Mouse (Mus musculus) gastrocnemius, postnatal 14 days (tissue): Measurements from ENCODE around the gene Notch3. TPM values are rescaled to one million over a fixed set of nuclear protein-coding genes. Genes with fewer than 3 reads are reported as not detected.
A peak's percentile ranks its signal among the peaks of the same experiment; 100 is the strongest.
"Not testable (repeated sequence)": the region's sequence is repeated elsewhere in the genome, so short reads cannot be mapped to it uniquely, and the experiment has no call there.

Source experiments
- DNase-seq: peaks from one replicate; pipeline ENCODE4 v3.0.0; 2021; ENCODE audit warnings: mixed read lengths
- intact Hi-C: fragments of 180-260 bp; cut with DNase I; formaldehyde crosslinking; loops from one replicate; pipeline ENCODE4 v1.15.1; 2025; ENCODE audit warnings: low total_unique reads
- total RNA-seq, 2 experiments: library from RNA; stranded (reverse); gene quantifications; 2 replicates each; pipeline ENCODE4 v1.2.3; 2021

The Notch3 gene
- total RNA-seq, 2 experiments from 2014 or later = 28.5 to 34.6 TPM

DNA sequence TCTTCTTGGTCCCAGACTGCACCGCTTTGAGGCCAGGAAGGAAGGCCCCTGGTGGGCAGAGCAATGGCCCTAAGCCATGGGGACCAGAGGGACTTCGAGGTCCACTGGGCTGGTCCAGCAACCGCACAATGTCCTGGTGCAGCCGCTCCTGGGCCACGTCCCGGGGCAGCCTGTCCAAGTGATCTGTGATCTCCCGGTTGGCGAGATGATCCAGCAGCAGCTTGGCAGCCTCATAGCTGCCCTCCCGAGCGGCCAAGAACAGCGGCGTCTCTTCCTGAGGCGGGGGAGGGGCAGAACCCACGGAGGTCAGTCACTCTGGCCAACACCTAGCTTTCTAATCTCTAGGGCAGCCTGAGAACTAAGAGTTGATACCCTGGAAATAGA is 44.1 kb downstream of the Notch3 start:
- intact Hi-C loops = no loop called here
- DNase-seq = peak; percentile 77

DNA sequence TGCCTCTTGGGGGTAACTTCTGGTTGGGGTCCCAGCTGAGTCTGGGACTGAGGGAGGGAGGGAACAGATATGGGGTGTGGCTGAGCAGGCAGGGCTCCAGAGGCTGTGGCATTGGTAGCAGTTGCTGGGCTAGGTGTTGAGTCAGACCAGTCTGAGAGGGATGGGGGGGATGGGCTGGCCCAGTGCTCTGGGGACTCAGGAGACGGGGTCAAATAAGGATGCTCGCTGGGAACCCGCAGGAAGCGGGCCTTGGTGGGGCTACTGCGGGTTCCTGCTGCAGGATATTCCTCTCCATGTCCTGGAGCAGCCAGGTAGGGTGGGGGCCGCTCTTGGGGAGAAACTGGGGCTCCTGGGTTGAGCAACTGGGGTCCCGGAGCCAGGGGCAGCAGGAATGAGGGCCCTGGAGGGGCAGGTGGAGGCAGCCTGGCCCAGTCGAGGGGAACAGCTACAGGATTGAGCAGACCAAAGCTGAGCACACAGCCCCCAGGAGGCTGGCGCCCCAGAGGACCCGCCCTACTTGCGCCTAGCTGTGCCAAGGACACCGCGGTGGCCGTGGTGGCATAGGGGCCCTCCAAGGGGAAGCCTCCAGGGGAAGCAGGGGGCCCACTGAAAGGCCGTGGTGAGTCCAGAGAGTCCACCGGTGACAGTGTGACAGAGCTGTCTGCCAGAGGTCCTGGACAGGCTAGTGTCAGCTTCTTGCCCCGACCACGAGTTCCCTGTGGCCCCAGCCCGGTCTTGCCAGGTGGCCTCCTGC is 44.6 kb downstream of the Notch3 start:
- intact Hi-C loops = no loop called here
- peak; percentile 38 for DNase-seq

DNA sequence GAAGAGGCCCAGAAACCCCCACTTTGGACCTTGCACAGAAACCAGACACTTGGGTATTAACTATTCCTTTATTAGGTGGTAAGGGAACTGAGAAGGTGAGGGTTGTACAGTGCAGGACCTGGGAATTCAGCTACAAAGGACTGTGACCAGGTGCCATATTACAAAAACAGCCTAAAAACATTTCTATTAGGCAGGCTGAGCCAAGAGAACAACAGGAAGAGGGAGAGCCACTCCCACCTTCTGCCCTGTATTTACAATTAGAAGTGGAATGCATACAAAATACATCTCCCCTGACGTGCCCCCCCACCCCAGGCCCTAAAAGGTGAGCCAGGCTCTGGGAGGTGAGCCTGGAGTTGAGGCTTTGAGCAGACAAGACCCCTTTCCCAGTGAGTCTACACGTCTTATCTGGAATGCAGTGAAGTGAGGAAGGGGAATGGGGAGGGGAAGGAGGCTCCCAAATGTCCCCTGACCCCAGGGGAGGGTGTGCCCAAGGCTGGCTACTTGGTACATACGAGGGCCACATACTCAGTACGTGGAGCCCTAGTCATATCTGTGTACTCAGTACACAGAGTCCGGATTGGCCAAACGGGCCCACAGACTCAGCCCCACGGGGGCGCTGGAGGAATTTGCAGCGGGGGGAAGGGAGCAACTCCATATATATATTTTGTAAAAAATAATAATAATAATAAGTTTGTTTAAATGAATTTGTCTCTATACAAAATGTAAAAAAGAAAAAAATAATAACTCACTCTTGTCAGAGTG is 45.7 kb downstream of the Notch3 start:
- intact Hi-C loops = no loop called here
- no peak for DNase-seq

DNA sequence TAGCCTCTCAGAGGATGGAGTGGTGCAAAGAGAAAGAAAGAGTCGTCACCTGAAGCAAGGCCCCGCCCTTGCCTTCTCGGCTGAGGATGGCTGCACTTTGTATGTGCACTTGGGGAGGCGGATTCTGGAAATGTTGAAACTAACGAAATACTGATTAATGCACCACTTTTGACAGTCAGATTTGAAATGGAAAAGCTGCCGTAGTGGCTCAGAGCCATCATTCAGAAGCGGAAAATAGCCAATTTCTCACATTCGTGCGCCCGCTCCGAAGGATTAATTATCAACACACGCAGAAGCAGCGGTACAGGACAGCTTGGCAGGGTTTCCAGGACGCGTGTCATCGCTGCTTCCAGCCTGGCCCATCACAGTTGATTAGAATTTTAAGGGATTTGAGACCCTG is 47.5 kb downstream of the Notch3 start:
- DNase-seq = no peak
- intact Hi-C loops = no loop called here

DNA sequence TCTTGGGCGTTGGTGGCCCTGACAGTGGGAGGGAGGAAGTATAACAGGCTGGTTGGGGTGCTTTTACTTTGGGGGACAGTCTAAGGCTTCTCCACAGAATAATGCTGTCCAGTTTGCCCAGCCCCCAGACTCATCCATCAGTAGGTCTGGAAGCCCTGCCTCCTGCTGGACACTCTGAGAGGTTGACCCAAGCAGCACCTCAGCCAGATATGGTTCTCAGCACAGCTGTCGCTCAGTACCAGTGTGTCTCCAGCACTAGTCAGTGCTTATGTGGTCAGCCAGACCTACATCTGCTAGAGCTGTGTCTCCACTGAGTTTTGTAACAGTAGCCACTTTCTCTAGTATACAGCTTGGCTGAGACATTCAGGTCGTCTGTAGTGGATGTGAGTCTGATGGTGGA is 48.2 kb downstream of the Notch3 start:
- intact Hi-C loops = no loop called here
- no peak for DNase-seq

DNA sequence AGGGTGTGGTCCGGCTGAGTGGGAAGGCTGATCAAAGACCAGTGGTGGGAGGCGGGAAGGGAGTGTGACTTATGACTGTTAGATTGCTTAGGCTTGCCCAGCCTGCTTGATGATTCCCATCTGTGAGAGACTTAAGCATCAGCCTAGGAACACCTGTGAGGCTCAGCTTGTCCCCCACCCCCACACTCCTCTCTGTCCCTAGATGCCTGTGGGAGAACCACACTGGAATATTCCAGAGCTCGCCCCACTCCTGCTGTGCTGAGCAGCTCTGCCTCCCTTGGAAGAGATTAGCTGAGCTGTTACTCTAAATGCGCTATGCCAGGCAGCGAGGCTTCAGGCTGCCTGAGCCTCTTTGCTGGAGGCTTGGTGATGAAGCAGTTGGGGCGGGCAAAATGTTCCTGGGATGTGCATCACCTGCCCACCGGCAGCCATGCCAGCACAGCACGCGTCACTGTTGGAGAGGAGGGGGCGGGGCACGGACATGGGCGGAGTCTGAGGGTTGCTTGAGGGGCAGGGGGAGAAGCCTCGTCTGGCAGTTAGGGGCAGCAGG is 48.7 kb downstream of the Notch3 start:
- intact Hi-C loops = not testable (repeated sequence)
- peak; percentile 47 for DNase-seq

DNA sequence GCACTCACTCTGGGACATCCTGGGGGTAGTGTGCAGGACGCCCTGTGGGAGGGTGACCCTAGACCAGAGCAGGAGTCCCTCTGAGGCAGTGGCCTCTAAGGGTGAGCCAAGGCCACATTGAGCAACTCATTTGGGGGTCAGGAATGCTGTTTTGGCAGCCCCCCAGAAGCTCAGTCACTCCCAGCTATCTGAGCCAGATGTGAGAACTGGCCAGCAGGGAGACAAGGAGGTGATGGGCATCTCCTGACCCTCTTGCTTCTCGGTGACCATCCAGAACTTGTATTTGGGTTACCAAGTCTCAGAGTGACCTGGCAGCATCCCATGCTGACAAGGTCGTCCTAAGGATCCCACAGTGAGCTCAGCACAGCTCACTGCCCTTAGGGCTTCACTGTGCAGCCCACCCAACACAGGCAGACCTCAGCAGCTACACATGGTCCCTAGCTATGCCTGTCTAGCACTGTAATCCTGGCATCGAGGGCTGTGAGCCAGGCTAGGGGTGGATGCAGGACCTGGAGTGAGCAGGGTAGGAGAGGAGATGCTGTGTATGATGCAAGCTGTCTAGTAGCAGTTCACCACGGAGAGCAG is 49.3 kb downstream of the Notch3 start:
- DNase-seq = peak; percentile 63
- intact Hi-C loops = no loop called here

DNA sequence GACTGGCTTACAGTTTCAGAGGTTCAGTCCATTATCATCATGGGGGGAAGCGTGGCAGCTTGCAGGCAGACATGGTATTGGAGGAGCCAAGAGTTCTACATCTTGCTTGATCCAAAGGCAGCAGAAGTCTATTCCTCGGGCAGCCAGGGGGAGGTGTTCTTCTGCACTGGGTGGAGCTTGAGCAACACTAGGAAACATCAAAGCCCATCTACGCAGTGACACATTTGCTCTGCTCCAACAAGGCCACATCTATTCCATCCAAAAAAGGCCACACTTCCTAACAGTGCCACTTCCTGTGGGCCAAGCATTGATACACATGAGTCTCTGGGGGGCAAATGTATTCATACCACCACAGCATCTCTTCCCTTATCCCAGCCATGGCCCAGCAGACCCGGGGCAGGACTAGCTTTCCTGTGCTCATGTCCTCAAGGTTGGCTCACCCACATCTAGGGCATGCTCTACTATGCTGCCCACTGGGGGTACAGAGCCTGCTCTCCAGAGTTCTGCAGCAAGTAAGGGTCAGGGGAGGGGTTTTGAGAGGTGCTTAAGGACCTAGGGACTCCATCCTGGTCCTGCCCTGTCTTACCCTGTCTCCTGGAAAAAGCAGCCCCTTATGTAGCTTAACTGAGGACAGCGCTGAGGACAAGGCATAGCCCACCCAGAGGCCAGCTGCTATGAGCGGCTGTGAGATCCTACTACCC is 49.9 kb downstream of the Notch3 start:
- intact Hi-C loops = no loop called here
- DNase-seq = no peak

DNA sequence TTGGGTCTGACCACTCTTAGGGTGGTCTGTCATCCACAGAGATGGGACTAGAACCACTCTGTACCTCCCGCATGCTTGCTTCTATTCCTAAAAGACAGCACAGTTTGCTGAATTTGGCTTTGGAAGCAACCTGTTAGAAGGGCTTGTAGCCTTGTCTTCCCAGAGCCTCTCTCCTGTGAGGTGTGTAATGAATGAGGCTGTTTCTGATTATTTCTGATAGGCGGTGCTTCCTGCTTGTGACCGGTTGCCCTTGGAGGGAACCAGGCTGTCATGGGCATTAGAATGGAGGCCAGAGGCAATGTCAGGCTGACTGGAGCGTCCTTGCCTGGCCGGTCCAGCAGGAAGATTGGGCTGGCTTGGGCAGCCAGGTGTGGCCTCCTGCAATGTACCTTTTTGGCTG is 52.2 kb downstream of the Notch3 start:
- intact Hi-C loops, DNase-seq: not testable (repeated sequence)

DNA sequence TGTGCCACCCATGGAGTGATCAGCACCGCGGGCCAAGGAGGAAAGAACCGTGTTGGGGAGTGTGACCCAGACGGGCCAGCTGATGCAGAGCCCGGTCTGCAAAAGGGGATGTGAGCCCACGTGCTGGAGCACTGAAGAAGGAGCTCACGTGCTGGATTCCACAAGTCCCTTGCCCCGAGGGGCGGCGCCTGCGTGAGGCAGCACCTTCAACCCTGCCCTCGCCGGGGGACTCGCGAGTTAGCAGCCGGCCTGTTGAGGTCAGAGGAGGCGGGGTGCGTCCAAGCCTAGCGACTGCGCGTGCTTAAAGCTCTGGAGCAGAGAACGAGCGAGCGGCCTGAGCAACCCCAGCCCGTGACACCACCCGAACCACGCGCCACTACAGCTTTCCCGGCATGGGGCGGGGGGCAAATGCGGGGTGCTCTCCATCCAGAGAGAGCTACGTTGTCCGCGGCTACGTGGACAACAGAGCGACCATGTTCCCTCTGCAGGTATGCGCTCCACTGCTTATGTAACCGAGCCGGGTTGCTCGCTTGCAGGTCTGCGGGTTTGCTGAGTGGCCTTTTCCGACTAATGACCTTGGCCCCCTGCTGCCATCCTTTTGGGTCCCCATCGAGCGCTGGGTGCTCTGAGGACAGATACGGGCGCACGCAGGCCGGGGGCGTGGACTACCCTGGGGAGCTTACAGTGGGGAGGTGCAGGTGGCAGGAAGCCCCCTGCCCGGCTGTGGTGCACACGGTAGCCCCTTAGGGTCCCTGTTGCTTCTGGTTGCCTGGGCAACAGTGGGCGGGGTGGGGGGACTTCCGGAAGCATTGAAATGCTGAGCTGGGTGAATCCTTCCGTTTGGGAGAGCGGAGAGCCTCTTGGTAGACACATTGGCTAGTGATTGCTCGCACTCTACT is 52.9 kb downstream of the Notch3 start:
- DNase-seq = peak; percentile 78
- intact Hi-C loops = no loop called here

DNA sequence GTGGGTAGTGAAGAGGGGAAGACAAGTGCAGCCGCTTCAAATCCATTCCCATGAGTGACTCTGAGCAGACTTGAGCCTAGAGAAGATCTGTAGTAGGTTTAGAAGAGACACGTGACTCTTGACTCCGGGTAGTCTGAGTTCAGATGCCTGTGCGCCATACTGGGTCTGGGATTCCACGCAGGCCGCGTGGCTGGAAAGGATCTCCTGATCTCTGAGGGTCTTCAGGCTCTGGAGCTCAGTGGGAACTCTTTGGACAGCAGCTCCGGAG is 53.5 kb downstream of the Notch3 start:
- intact Hi-C loops = no loop called here
- DNase-seq = no peak

DNA sequence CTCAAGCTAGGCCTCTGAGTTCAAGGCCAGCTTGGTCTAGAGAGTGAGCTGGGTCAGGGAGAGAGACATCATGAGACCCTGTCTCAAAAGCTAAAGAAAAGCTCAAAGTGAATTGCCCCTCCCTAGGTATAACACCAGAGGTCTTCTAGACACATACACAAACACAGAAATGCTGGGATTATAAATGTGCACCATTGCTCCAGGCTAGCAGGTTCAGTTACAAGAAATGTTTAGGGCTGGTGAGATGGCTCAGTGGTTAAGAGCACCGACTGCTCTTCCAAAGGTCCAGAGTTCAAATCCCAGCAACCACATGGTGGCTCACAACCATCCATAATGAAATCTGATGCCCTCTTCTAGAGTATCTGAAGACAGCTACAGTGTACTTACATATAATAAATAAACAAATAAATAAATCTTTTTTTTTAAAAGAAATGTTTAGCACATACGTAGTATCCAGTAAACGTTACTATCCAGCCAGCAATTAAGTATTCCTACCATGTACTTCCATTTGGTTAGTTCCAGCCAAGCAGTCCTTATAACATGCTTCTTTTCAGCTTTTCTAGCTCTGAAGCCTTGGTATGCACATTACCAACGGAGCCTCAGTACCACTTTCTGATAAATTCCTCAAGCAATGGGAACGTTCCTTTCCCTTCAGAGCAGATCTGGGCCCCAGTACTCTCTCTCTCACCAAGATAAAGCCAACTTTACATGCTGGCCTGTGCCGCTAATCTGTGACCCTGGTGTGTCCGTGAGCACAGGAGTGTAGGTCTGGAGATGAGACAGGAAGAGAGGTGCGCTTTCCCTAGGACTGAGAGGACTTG is 54.0 kb downstream of the Notch3 start:
- intact Hi-C loops = no loop called here
- no peak for DNase-seq

DNA sequence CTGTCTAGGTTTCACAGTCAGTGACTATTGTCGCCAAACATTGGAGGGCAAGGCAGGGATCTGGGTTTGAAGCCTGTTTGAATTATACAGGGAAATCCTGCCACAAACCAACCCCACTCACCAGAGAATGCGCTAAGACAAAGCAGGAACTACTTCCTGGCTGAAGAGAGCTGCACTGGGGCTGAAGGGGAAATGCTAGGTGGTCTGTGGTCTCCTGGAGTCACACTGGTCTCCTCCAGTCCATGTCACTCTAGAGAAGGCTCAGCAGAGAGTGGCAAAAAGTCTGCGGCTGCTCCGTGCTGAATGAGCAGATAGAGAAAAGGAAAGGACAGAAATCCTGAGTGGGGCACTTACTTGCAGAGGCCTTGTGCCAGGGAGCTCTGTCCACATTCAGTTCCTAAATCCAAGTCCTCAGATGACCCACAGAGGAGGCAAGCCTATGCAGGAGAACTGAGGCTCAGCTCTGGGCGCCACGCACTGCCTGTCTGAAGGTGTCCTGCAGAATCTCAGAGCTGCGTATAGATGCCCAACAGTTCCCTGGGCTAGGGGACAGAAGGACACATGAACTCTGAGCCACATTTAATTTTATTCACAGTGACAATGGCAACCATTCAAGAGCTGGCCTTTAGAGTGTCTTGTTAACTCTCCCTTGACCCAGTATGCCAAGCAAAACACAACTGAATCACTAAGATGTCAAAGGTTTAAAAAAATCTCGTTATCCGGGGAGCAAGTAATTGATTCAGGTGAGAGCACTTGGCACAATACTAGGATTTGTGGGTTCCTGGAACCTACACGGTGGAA is 55.5 kb downstream of the Notch3 start:
- no peak for DNase-seq
- intact Hi-C loops = no loop called here

DNA sequence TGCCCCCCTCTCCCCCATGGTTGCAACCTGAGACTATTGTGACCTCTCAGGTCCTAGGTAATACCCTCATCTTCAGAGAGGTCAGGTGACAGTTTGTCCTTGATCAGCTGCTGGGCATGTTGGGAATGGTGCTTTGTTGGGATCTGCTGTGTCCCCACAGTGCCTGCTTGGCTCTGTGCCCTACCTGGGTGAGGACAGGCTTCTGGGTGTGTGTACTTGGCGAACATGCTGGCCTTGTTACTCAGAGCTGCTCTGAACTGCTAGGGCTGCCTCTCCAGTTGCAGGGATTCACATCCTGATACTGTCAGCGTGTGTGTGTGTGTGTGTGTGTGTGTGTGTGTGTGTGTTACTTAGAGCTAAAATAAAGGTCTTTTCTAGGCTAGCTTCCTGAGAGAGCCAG is 56.2 kb downstream of the Notch3 start:
- intact Hi-C loops = no loop called here
- no peak for DNase-seq

DNA sequence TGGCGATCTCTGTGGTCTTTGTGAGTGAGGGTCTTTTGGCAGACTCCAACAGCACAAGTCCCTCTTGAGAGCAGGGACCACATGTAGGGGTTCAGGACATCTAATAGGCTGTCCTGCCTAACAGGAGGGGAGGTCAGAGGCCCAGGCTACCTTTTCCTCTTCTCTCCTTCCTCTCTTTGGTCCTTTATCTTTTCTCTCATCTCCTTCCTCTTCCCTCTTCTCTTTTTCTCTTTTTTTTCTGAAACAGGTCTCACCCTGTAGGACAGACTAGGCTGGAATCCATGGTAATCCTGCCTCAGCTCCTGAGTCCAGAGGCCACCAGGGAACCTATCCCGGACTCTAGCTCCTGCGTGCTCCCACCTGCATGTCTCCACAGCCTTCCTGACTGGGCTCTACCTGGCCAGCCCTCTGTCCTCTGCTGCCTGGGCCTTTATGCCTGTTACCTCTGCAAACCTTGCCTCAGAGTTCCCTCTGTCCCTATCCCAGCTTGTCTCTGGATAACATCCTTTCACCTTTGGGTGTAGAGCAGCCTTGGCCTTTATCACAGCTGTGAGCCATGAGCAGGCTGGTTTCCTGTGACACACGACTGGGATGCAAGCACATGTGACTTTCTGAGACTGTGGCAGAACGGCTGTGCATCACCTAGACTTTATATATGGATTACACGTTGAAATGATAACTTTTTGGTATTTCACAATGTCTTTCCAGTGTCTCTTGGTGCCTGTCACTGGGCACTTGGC is 57.3 kb downstream of the Notch3 start:
- intact Hi-C loops = no loop called here
- no peak for DNase-seq

DNA sequence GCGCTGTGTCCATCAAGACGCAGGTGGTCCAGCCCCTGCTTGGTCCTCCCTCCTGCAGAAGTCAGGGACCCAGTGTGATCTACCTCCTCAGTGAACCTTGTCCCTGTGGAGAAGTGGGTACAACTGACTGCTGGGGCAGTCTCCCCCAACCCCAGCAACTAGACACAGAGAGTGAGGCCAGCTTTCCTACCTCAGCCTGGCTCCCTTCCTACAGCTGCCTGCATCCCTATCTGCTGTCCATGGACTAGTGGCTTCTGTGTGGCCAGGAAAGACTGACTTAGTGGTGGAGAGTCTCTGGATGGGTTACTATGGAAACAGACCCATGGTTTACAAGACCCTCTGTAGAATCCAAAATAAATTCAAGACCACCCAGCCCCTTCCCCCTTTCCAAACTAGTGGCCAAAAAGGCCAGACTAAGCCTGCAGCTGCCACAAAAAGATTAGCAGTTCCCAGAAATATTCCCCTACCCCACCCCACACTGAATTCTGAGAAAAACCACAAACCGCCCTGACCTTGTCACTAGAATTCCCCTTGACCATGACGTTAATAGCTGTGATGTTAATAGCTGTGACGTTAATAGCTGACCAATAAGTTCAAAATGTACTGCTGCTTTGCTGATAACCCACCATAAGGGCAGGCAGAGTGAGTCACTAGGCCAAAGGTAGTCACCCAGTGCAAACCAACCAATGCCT is 58.2 kb downstream of the Notch3 start:
- intact Hi-C loops, DNase-seq: not testable (repeated sequence)
